Mouse (Mus musculus): ENCODE results near the gene Methig1.
"Not testable (repeated sequence)": the region's sequence is repeated elsewhere in the genome, so short reads cannot be mapped to it uniquely, and the experiment has no call there.

The Methig1 gene

GRCm38 (mm10) chr15:100337847-100338246 lies 15.1 kb upstream of the Methig1 start:
- DNase-seq (ENCODE audit: low spot score in 2 of 2), result peak; percentile 47 to 60

DNA sequence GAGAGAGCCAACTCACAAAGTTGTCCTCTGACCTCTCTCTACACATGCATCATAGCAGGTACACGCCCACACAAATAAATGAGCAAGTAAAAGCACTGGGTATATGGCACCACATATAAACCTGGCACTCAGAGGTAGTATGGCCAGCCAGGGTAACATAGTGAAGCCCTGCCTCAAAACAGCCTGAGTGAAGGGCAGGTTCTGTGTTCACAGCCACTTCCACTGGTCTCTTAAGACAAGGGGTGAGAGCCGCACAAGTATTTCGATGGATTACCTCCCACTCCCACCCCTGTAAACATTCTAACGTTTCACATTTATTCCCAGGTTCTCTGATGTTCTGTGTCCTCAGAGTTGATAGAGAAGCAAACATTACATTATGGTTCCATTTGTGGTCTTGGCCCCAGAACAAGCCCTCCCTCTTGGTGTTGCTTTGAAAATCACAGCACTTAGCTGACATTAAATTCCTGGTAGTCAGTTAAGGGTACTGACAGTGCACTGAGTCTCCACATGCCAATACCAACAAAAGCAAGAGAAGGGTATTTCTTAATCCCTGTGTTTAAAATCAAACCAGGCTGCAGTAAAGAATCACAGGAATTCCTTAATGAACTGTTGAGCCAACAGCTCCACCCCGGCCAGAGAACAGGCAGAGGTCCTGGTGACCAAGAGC lies 11.5 kb upstream of the Methig1 start:
- DNase-seq (ENCODE audit: low spot score in 2 of 2), result not testable (repeated sequence)

DNA sequence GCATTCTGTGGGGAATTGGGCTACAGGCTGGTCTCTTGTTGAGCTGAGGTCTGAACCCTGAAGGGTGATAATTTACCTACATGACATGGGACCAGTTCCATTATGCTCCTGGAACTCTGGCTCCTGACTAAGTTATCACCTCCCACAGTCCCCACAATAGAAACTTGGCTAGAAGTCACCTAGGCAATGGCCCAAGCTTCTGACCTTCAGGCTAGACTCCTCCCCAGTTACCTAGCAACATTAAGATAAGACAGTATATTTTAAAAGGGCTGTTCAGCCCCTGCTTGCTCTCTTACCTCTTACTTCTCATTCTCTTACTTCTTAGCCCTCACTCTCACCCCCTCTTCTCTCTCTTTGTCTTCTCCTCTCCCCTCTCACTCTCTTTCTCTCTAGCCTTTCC lies 7.5 kb upstream of the Methig1 start:
- DNase-seq (ENCODE audit: low spot score in 2 of 2), result no peak

- DNase-seq (ENCODE audit: low spot score in 2 of 2), result no peak
Measured at GRCm38 (mm10) chr15:100346761-100347160, 6.2 kb upstream of the Methig1 start.

GRCm38 (mm10) chr15:100349496-100349895 lies 3.5 kb upstream of the Methig1 start:
- no peak for DNase-seq (ENCODE audit: low spot score in 2 of 2)

- no peak for DNase-seq (ENCODE audit: low spot score in 2 of 2)
Measured at GRCm38 (mm10) chr15:100351501-100352060, 1.4 kb upstream of the Methig1 start.

- DNase-seq (ENCODE audit: low spot score in 2 of 2), result not testable (repeated sequence)
Measured at GRCm38 (mm10) chr15:100353399-100353798, 450 bp downstream of the Methig1 start.

GRCm38 (mm10) chr15:100355876-100356275 lies 2.9 kb downstream of the Methig1 start:
- no peak for DNase-seq (ENCODE audit: low spot score in 2 of 2)

GRCm38 (mm10) chr15:100364242-100364641 lies 11.3 kb downstream of the Methig1 start, which contains the start of gene Higd1c:
TSS of gene Higd1c (plus strand) at chr15:100364542.
- DNase-seq (ENCODE audit: low spot score in 2 of 2), result no peak

GRCm38 (mm10) chr15:100365967-100366366 lies 13.0 kb downstream of the Methig1 start:
- not testable (repeated sequence) for DNase-seq (ENCODE audit: low spot score in 2 of 2)

DNA sequence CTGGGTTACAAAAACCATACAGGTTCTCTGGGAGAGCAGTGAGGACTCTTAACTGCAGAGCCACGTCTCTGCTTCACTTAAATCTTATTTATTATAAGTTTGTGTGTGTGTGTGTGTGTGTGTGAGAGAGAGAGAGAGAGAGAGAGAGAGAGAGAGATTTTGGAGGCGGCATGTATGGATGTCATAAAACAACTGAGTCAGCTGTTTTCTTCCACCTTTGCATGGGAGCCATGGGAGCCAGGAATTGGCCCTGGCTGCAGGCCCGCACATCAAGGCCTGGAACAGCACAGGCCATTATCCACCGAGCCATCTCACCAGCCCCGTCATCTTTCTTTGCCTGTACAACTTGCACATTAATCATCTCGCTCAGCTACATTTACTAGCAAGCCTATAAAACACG lies 14.2 kb downstream of the Methig1 start:
- DNase-seq (ENCODE audit: low spot score in 2 of 2), result no peak

- peak; percentile 83 to 86 for DNase-seq (ENCODE audit: low spot score in 2 of 2)
Measured at GRCm38 (mm10) chr15:100375066-100375465, 22.1 kb downstream of the Methig1 start.

GRCm38 (mm10) chr15:100377847-100378505 lies 25.0 kb downstream of the Methig1 start:
- DNase-seq (ENCODE audit: low spot score in 2 of 2), result not testable (repeated sequence)

GRCm38 (mm10) chr15:100379658-100380057 lies 26.7 kb downstream of the Methig1 start:
- no peak for DNase-seq (ENCODE audit: low spot score in 2 of 2)

DNA sequence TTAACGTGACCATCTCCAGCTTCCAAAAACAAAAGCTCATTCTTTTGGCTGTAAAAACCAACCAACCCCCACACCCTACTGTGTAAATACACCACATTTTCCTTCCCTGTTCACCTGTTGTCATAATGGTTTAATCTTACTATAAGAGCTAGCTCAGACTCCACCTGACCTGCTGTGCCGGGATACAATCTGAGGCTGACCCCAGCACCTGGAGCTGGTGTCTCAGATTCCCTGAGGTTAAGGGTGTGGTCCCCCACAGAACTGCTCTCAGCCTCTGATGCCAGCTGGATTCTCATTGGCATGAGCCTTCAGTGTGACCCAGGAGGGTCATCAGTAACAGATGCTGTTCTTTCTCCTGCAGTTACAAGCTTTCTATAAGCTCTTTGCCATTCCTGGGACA lies 27.2 kb downstream of the Methig1 start:
- DNase-seq (ENCODE audit: low spot score in 2 of 2), result no peak

DNA sequence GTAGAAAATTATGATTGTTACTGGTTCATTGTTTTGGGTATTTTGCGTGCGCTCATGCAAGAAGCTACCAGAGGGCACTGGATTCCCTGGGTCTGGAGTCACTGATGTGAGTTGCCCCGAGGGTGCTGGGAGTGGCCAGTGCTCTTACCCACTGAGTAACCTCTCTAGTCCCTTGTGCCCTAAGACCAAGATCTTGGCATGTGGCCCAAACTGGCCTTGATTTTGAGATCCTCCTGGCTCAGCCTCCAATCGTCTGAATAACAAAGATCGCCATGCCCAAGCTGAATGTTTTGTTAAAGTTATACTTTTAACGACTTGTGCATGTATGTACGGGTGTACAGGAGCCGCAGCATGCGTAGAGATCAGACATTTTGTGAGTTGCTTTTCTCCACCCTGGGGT lies 32.8 kb downstream of the Methig1 start:
- DNase-seq (ENCODE audit: low spot score in 2 of 2), result no peak

DNA sequence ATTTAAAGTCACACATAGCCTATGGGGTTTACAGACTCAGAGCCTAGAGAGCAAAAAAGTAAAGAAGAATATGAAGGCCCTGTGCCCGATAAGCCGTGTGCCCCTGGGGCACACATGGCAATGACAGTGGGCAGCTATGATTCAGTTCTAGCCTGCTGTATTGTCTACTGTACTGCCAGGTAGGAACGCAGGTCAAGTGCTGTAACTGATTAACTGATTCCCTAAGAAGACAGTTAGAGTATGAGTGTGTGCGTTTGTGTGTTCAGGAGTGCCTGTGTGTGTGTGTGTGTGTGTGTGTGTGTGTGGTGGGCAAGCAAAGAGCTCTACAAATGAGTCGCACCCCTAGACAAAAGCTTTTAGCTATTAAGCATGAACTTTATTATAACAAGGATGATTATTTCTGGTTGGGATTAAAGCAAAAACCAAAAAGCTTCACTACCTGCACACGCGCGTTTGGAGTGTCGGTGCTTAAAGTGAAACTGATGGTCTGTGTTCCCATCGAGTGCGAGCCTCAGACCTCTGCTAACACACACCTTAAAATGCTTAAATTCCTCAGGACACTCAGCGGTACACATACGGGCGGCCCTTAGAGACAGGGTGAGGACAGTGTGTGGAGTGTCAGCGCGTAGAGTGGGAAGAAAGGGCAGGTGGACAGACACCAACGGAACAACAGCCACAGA lies 34.7 kb downstream of the Methig1 start:
- DNase-seq (ENCODE audit: low spot score in 2 of 2), result no peak

DNA sequence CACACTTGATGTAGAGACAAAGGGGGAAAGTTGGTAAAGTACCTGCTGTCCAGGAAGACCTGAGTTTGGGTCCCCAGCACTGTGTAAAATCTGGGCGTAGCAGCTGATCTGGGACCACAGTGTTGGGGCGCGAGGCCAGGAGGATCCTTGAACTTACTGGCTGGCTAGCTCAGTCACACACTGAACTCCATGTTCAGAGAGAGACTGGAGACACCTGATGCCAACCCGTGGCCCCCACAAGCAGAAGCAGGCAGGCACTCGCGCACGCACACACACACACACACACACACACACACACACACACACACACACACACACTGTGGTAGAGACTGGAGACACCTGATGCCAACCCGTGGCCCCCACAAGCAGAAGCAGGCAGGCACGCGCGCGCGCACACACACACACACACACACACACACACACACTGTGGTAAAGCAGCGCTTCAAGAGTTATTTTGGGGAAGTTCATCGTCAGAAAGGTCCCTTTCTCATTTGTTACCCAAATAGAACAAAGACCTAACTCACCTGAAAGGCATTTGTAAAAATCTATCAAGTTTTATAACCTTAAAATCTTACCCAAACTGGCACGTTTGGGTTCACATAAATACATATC lies 35.4 kb downstream of the Methig1 start:
- no peak for DNase-seq (ENCODE audit: low spot score in 2 of 2)

- no peak for DNase-seq (ENCODE audit: low spot score in 2 of 2)
Measured at GRCm38 (mm10) chr15:100388886-100389285, 35.9 kb downstream of the Methig1 start.

DNA sequence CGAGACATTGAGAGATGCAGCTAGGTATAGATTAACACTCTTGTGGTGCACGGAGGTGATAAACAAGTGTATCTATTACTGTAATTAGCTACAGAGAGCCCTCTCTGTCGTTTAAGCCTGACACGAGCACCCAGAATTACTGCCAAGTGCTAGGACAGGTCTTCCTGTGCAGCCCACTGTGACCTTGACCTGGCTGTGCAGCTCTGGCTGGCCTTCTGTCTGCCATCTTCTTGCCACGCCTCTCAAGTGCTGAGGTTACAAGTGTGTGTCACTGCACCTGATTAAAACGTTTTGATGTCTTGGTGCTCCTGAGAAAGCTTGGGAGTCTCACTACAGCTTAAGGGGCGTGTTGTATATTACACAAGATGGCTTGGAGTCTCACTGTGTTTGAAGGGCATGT lies 38.1 kb downstream of the Methig1 start:
- no peak for DNase-seq (ENCODE audit: low spot score in 2 of 2)

DNA sequence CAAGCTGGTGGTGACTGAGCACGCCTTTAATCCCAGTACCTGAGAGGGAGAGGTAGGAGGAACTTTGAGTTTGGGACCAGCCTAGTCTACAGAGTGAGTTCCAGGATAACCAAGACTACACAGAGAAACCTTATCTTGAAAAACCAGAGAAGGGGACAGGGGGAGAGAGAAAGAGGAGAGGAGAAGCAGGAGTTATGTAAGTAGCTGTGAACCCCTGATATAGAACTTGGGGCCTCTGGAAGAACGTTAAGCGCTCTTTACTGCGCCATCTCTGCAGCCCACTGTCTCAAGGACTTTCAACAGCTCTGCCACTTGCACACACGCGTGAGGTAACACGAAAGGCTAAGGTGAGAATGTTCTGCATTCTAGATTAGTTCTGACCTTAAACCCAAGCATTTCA lies 38.6 kb downstream of the Methig1 start:
- no peak for DNase-seq (ENCODE audit: low spot score in 2 of 2)

DNA sequence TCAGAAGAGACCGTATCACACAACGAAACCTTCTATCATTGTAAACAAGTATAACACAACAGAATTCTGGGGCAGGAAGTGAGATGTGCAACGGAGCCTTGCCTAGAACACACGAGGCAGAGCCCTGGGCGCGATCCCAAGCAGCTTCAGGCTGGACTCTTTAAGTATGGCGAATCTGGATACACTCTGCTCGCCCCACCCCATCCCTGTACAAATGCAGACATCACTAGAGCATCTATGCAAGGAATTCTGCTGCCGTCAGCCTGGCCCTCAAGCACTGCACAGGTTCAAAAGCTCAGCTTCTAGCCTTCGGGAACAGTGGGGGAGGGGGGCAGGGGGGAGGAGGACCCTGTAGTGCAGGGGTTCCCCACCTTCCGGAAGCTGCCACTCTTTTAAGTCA lies 40.1 kb downstream of the Methig1 start:
- no peak for DNase-seq (ENCODE audit: low spot score in 2 of 2)

Measured in right cerebral cortex, adult 2 months (tissue).